Mouse (Mus musculus): ENCODE results near the gene Egr2.

DNA sequence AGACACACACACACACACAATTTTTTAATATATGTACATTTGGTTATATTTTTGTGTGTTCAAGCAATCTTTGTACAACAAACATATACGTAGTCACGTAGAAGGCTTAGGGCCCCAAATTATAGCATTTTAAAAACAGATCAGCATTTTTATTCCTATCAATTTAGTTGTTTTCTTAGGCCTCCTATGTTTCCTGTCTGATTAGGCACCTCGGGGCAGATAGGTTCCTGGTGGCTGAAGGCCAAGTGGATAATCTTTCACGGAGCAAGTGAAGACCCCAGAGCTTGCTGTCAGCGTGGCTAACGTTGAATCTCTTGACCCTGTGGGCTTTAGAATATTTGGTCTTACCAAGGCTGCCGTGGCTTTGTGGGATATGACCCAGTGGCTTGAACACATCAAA is 34.3 kb downstream of the Egr2 start:
- TF ChIP-seq CTCF (conservative IDR thresholded peaks at IDR 0.05 in 1 of 2, IDR thresholded peaks at IDR 0.05 in 1 of 2; ENCODE audit: low read depth in 2 of 2, low read length in 2 of 2), result no peak
- TF ChIP-seq EP300 (IDR thresholded peaks at IDR 0.05; ENCODE audit: low read length), result no peak
